Mouse (Mus musculus) ZHBTc4 (cell line): ENCODE results near the gene Gga1.

Experiments used
- DNase-seq: peaks from one replicate; pipeline ENCODE4 v3.0.0-alpha.2; 2011; ENCODE audit warnings: low read depth, low spot score

The Gga1 gene

GRCm38 (mm10) chr15:78876991-78877809 is at the start of gene Gga1:
Gene Gga1 (plus strand): TSS chr15:78877190.
- peak; percentile 96 for DNase-seq

GRCm38 (mm10) chr15:78828315-78828714 is 48.7 kb upstream of the Gga1 start:
- DNase-seq = no peak

- no peak for DNase-seq
Measured at GRCm38 (mm10) chr15:78829636-78830035, 47.4 kb upstream of the Gga1 start.

- DNase-seq = no peak
Measured at GRCm38 (mm10) chr15:78830742-78831719, 46.0 kb upstream of the Gga1 start.

GRCm38 (mm10) chr15:78831720-78832657 is 45.0 kb upstream of the Gga1 start:
- no peak for DNase-seq

GRCm38 (mm10) chr15:78832701-78833123 is 44.3 kb upstream of the Gga1 start:
- DNase-seq = no peak

- peak; percentile 72 for DNase-seq
Measured at GRCm38 (mm10) chr15:78833582-78833981, 43.4 kb upstream of the Gga1 start.

GRCm38 (mm10) chr15:78834233-78835005 is 42.6 kb upstream of the Gga1 start:
- DNase-seq = no peak

- DNase-seq = no peak
Measured at GRCm38 (mm10) chr15:78835200-78836085, 41.5 kb upstream of the Gga1 start.

- DNase-seq = no peak
Measured at GRCm38 (mm10) chr15:78836086-78836621, 40.8 kb upstream of the Gga1 start.

- no peak for DNase-seq
Measured at GRCm38 (mm10) chr15:78839744-78840143, 37.2 kb upstream of the Gga1 start.

GRCm38 (mm10) chr15:78840241-78840640 is 36.7 kb upstream of the Gga1 start:
- no peak for DNase-seq

GRCm38 (mm10) chr15:78840751-78841150 is 36.2 kb upstream of the Gga1 start:
- DNase-seq = no peak

- DNase-seq = no peak
Measured at GRCm38 (mm10) chr15:78841161-78841790, 35.7 kb upstream of the Gga1 start.

- DNase-seq = peak; percentile 43
Measured at GRCm38 (mm10) chr15:78842371-78843163, 34.4 kb upstream of the Gga1 start, which contains the start of gene Cdc42ep1. Gene Cdc42ep1 (plus strand): TSS chr15:78842624.

- DNase-seq = no peak
Measured at GRCm38 (mm10) chr15:78843581-78844469, 33.2 kb upstream of the Gga1 start.

- peak; percentile 69 for DNase-seq
Measured at GRCm38 (mm10) chr15:78844791-78845190, 32.2 kb upstream of the Gga1 start.
